Mouse (Mus musculus) mouse embryonic stem cell (cell line): ENCODE measurements around the gene Stk32b.

Experiments used
- in situ Hi-C, 2 experiments: fragments of 300-500 bp; cut with MboI; formaldehyde crosslinking; loops; 1 replicate in 1 of 2; 3 replicates in 1 of 2; pipeline ENCODE4 v1.14.3; 2019 to 2020; ENCODE audit warnings: low sequenced_read_pairs in 2 of 2, low pct_unique_long_range_greater_than_20kb in 1 of 2, mixed read lengths in 1 of 2; ENCODE audit not compliant: unreplicated experiment in 1 of 2

Gene Stk32b

DNA sequence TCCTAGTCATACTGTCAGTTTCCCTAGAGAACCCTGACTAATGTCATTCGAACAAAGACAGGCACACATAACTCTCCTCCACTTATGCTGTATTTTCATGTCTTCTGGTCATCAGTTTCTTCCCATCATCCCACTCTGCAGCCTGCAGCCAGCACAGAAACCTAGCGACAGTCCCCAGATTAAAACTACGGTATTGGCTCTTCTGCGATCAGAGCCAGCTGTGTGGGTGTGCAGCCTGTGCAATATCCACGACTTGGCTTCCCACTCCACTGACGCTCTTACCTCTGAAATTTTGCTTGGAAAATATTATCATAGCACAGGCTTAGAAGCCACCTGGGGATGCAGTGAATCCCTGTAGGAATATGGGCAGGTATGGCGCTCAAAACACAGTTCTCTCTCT lies 19.7 kb downstream of the Stk32b start:
- in situ Hi-C loops = no loop called here

GRCm38 (mm10) chr5:37695773-37696172 lies 21.2 kb downstream of the Stk32b start:
- in situ Hi-C loops = no loop called here

GRCm38 (mm10) chr5:37692759-37693158 lies 24.2 kb downstream of the Stk32b start:
- in situ Hi-C loops = no loop called here

GRCm38 (mm10) chr5:37670781-37671180 lies 46.2 kb downstream of the Stk32b start:
- in situ Hi-C loops = no loop called here

DNA sequence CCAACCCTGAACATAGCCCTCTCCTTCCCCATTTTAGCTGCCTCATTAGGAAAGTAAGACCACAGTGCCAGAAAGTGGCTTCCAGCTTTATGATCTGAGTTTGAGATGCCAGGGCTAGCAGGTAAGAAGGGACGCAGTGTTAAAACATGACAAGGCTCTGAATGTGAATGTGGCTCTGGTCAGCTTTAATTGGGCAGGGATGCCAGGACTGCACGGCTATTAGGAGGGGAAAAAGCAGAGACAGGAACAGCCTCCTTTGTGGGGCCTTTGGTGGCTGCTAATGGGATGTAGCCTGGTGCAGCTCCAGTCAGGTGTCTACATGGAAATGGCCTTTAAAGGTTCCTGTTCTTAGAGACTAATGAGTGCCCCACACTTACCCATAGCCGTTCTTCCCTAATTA lies 52.0 kb downstream of the Stk32b start:
- in situ Hi-C loops = no loop called here

DNA sequence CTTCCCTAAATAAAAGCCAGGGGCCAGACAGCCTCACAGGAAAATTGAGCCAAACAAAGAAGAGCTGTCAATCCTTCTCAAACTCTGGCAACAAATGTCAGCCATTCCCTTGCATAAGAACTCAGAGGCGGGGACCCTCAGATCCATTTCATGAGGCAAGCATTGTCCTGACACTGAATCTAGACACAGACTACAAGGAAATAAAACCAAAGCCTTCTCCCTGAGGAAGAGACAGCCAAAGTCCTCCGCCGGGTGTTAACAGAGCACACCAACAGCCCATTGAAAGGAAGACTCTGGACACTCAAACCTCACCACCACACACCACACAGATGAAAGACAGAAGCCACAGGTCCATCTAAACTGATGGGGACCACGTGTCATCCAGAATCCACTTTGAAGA lies 57.8 kb downstream of the Stk32b start:
- in situ Hi-C loops = no loop called here

DNA sequence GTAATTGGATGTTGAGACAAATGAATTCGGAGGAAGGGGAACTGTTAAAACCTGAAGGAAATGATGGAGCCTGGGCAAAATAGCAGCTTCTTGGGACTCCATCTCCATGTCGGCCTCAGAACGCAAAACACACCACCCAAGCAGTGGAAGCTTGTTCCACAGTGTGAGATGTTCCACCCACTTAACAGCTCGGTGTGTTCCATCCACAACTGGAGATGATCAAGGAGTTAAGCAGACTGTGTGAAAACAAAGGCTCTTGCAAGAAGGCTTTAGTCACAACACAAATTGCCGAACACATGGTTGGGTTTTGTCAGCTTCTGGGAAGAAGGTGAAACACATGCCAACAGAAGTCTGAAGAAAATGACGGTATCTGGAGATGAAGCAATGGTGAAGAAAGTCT lies 59.2 kb downstream of the Stk32b start:
- in situ Hi-C loops = no loop called here

DNA sequence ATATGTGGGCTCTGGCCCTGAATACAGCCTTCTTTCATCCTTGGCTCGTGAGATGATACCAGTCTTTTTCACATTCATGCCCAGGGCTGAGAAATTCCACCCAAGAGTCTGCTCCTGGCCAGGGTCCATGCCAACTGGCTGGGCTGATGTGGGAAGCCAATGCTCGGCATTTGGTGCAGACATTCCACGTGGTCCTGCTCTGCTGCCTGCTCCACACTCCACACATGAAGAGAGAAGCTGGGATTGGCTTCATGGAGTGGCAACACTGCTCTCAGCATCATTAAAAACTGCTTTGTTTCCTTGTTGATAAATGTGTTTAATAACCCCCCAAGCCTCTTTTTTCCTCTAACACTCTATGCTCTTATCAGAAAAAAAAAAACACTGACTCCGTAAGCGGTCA lies 61.8 kb downstream of the Stk32b start:
- in situ Hi-C loops = no loop called here

- in situ Hi-C loops = no loop called here
Observed at GRCm38 (mm10) chr5:37650681-37651211, 66.2 kb downstream of the Stk32b start.

DNA sequence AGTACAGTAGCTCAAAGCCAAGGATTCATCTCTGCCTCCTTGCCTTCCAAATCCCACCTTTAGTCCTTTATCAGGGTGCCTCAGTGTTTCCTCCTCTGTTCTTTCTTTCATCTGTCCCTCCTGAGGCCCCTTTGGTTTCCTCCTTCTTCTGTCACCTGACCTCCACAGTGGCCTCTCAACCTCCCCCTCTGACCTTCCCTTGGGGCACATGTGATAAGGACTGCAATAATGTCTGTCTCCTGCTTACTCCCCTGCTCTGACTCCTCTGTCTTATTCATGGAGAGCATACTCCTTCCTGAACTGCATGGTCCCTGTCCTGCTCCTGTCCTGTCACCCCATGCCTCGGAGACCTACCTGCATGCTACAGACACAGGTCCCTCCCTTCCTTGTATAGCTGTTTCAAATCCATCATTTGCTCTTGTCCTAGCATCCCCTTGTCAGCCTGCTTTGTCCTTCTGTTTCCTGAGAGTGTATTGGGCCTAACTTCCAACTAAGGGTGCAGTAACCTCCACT lies 66.8 kb downstream of the Stk32b start:
- in situ Hi-C loops = no loop called here

GRCm38 (mm10) chr5:37644082-37644481 lies 72.9 kb downstream of the Stk32b start:
- in situ Hi-C loops = no loop called here

GRCm38 (mm10) chr5:37642486-37642885 lies 74.5 kb downstream of the Stk32b start:
- in situ Hi-C loops = no loop called here

GRCm38 (mm10) chr5:37634791-37635190 lies 82.2 kb downstream of the Stk32b start:
- in situ Hi-C loops = no loop called here

- in situ Hi-C loops = no loop called here
Observed at GRCm38 (mm10) chr5:37627437-37628163, 89.4 kb downstream of the Stk32b start.

- in situ Hi-C loops = no loop called here
Observed at GRCm38 (mm10) chr5:37611874-37612273, 105.1 kb downstream of the Stk32b start.

GRCm38 (mm10) chr5:37599566-37599965 lies 117.4 kb downstream of the Stk32b start:
- in situ Hi-C loops = no loop called here

- in situ Hi-C loops = no loop called here
Observed at GRCm38 (mm10) chr5:37598271-37598670, 118.7 kb downstream of the Stk32b start.

GRCm38 (mm10) chr5:37592411-37592810 lies 124.6 kb downstream of the Stk32b start:
- in situ Hi-C loops = no loop called here

DNA sequence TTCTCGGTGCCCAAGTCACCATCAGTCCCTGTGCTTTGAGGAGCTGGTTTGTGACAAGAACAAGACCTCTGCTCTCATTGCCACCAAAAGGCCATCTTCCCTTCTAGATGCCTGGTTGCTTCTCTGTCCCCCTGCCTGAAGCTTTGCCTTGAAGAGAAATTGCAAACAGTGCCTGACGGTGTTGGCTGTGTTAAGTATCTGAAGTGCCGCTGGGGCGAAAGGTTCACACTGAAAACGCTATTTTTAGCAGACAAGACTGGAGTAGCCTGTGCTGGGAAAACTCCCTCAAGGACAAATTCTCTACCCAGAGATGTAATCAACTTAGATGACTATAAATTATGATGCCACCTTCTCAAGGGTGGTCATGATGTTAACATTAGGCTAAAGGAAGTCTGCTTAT lies 129.1 kb downstream of the Stk32b start:
- in situ Hi-C loops = no loop called here

GRCm38 (mm10) chr5:37586071-37586470 lies 130.9 kb downstream of the Stk32b start:
- in situ Hi-C loops = no loop called here
